Mouse (Mus musculus): ENCODE measurements at regions not wholly inside any gene's neighbourhood (a gene's known extent, or its start where the extent isn't known, plus 50 kb on each side); places are given as distances from the start of the nearest gene placed in this dataset.

GRCm38 (mm10) chr12:68554292-68554691, 604.7 kb downstream of the Rps29 start:
- no peak for DNase-seq (ENCODE audit: low spot score)

- DNase-seq (ENCODE audit: low spot score) = no peak
These were observed 617.2 kb downstream of the Rps29 start for GRCm38 (mm10) chr12:68541811-68542210.

GRCm38 (mm10) chr12:68500794-68501193, 658.2 kb downstream of the Rps29 start:
- no peak for DNase-seq (ENCODE audit: low spot score)

GRCm38 (mm10) chr12:68463032-68463431, 696.0 kb downstream of the Rps29 start:
- DNase-seq (ENCODE audit: low spot score) = no peak

GRCm38 (mm10) chr12:68458196-68458595, 700.8 kb downstream of the Rps29 start:
- no peak for DNase-seq (ENCODE audit: low spot score)

- DNase-seq (ENCODE audit: low spot score) = no peak
These were observed 732.4 kb downstream of the Rps29 start for GRCm38 (mm10) chr12:68426601-68427000.

- DNase-seq (ENCODE audit: low spot score) = no peak
These were observed 734.0 kb downstream of the Rps29 start for GRCm38 (mm10) chr12:68425006-68425405.
